Mouse (Mus musculus): ENCODE measurements around the gene Nlgn1. TPM values are rescaled to one million over a fixed set of nuclear protein-coding genes. Genes with fewer than 3 reads are reported as not detected.

The Nlgn1 gene
- total RNA-seq, 2 experiments from 2014 or later = 124 to 125 TPM

GRCm38 (mm10) chr3:26223500-26223899, 108.8 kb downstream of the Nlgn1 start:
- intact Hi-C loops (cut with DNase I) = no loop called here
- DNase-seq (ENCODE audit: extremely low spot score in 1 of 2, low spot score in 2 of 2) = no peak

- intact Hi-C loops (cut with DNase I) = no loop called here
- no peak for DNase-seq (ENCODE audit: extremely low spot score in 1 of 2, low spot score in 2 of 2)
Observed at GRCm38 (mm10) chr3:26216231-26216630, 116.0 kb downstream of the Nlgn1 start.

- DNase-seq (ENCODE audit: extremely low spot score in 1 of 2, low spot score in 2 of 2) = no peak
- intact Hi-C loops (cut with DNase I) = no loop called here
Observed at GRCm38 (mm10) chr3:26202702-26203101, 129.6 kb downstream of the Nlgn1 start.

- DNase-seq (ENCODE audit: extremely low spot score in 1 of 2, low spot score in 2 of 2) = no peak
- intact Hi-C loops (cut with DNase I) = no loop called here
Observed at GRCm38 (mm10) chr3:26201410-26201809, 130.8 kb downstream of the Nlgn1 start.

- DNase-seq (ENCODE audit: extremely low spot score in 1 of 2, low spot score in 2 of 2) = no peak
- intact Hi-C loops (cut with DNase I) = no loop called here
Observed at GRCm38 (mm10) chr3:26194970-26195369, 137.3 kb downstream of the Nlgn1 start.

GRCm38 (mm10) chr3:26181013-26181412, 151.2 kb downstream of the Nlgn1 start:
- intact Hi-C loops (cut with DNase I) = no loop called here
- no peak for DNase-seq (ENCODE audit: extremely low spot score in 1 of 2, low spot score in 2 of 2)

- no peak for DNase-seq (ENCODE audit: extremely low spot score in 1 of 2, low spot score in 2 of 2)
- intact Hi-C loops (cut with DNase I) = no loop called here
Observed at GRCm38 (mm10) chr3:26175371-26175770, 156.9 kb downstream of the Nlgn1 start.

- intact Hi-C loops (cut with DNase I) = no loop called here
- no peak for DNase-seq (ENCODE audit: extremely low spot score in 1 of 2, low spot score in 2 of 2)
Observed at GRCm38 (mm10) chr3:26174257-26174656, 158.0 kb downstream of the Nlgn1 start.

GRCm38 (mm10) chr3:26173613-26174012, 158.6 kb downstream of the Nlgn1 start:
- intact Hi-C loops (cut with DNase I) = no loop called here

GRCm38 (mm10) chr3:26166711-26167110, 165.5 kb downstream of the Nlgn1 start:
- intact Hi-C loops (cut with DNase I) = no loop called here
- no peak for DNase-seq (ENCODE audit: extremely low spot score in 1 of 2, low spot score in 2 of 2)

More at GRCm38 (mm10) chr3:26173613-26174012, 158.6 kb downstream of the Nlgn1 start:
- DNase-seq (ENCODE audit: extremely low spot score in 1 of 2, low spot score in 2 of 2) = no peak

- peak; percentile 47 to 74 for DNase-seq (ENCODE audit: extremely low spot score in 1 of 2, low spot score in 2 of 2)
- intact Hi-C loops (cut with DNase I) = loop anchor here (10.0 kb wide), 1 partner anchor 149 kb away; no protein-coding TSS in a partner anchor
Observed at GRCm38 (mm10) chr3:26153782-26154181, 178.5 kb downstream of the Nlgn1 start.

- intact Hi-C loops (cut with DNase I) = loop anchor here (10.0 kb wide), 1 partner anchor 148 kb away; no protein-coding TSS in a partner anchor
- peak in 1 of 2 experiments; percentile 53 for DNase-seq (ENCODE audit: extremely low spot score in 1 of 2, low spot score in 2 of 2)
Observed at GRCm38 (mm10) chr3:26153036-26153741, 179.1 kb downstream of the Nlgn1 start.

GRCm38 (mm10) chr3:26152510-26153035, 179.7 kb downstream of the Nlgn1 start:
- intact Hi-C loops (cut with DNase I) = loop anchor here (10.0 kb wide), 1 partner anchor 148 kb away; no protein-coding TSS in a partner anchor
- DNase-seq (ENCODE audit: extremely low spot score in 1 of 2, low spot score in 2 of 2) = peak; percentile 32 to 35

GRCm38 (mm10) chr3:26151351-26152020, 180.8 kb downstream of the Nlgn1 start:
- intact Hi-C loops (cut with DNase I) = loop anchor here (10.0 kb wide), 1 partner anchor 147 kb away; no protein-coding TSS in a partner anchor

GRCm38 (mm10) chr3:26146174-26146573, 186.1 kb downstream of the Nlgn1 start:
- intact Hi-C loops (cut with DNase I) = no loop called here
- no peak for DNase-seq (ENCODE audit: extremely low spot score in 1 of 2, low spot score in 2 of 2)

More at GRCm38 (mm10) chr3:26151351-26152020, 180.8 kb downstream of the Nlgn1 start:
- no peak for DNase-seq (ENCODE audit: extremely low spot score in 1 of 2, low spot score in 2 of 2)

GRCm38 (mm10) chr3:26145441-26145840, 186.8 kb downstream of the Nlgn1 start:
- DNase-seq (ENCODE audit: extremely low spot score in 1 of 2, low spot score in 2 of 2) = peak in 1 of 2 experiments; percentile 21
- intact Hi-C loops (cut with DNase I) = no loop called here

GRCm38 (mm10) chr3:26141590-26141989, 190.7 kb downstream of the Nlgn1 start:
- no peak for DNase-seq (ENCODE audit: extremely low spot score in 1 of 2, low spot score in 2 of 2)
- intact Hi-C loops (cut with DNase I) = no loop called here

GRCm38 (mm10) chr3:26134839-26135651, 197.2 kb downstream of the Nlgn1 start:
- DNase-seq (ENCODE audit: extremely low spot score in 1 of 2, low spot score in 2 of 2) = no peak
- intact Hi-C loops (cut with DNase I) = no loop called here

- DNase-seq (ENCODE audit: extremely low spot score in 1 of 2, low spot score in 2 of 2) = no peak
- intact Hi-C loops (cut with DNase I) = no loop called here
Observed at GRCm38 (mm10) chr3:26130919-26131318, 201.3 kb downstream of the Nlgn1 start.

All from left cerebral cortex, postnatal 10 days (tissue).